Mouse (Mus musculus): ENCODE data around the gene Sept6. TPM values are rescaled to one million over a fixed set of nuclear protein-coding genes. Genes with fewer than 3 reads are reported as not detected.

The Sept6 gene
- total RNA-seq (2023): 10 to 100 TPM; 23.0 to 23.9 TPM

DNA sequence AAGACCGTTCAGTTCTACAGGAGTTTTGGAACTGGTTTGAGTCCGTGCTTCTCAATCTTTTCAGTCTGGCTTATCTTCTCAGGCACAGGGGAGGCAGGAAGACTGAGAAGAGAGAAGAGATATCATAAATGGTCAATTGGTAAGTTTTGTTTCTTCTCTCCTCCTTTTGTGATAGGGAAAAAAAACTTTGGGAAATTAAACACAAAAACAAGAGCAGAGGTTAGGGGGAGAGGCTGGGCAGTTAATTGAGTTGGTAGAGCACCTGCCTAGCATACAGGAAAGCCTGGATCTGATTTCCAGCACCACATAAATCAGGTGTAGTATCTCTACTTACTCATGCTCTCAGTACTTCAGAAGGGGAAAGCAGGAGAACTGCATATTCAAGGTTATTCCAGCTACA is at the start of gene Sept6:
TSS of gene Sept6 (minus strand) at position 101 of the 400 bp plus-strand sequence.

DNA sequence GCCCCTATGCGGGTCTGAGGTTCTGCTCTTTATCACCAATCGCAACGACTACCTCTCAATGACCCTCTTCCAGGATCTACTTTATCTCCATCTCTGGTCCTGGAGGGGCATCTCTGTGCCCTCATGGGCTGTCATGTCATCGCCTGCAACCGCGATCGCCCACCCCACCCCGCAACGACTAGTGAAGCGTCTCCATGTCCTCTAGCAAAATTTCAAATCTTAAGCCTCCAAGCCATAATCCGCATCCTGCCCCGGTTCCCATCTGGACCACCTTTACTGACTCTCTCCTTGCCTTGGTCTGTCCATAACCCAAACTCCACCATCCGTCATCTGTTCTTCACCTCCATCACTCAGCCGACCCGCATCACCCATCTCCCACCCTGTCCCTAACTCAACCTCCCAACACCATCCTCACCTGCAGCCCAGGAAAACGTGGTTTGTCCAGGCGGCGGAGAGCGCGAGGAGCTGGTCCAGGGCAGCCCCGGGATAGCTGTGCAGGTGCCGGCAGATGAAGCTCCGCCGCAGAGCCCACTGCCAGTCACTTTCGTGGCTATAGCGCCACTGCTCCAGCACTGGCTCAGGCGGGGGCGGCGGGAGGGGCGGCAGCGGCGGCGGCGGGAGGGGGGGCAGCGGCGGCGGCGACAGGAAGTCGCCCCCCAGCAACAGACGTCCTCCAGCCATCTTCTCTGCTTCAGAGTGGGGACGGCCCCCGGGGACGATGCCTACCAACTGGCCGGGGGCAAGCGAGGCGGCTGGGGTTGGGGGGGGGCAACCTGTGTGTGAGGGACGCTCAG is 89.1 kb downstream of the Sept6 start, which contains the start of gene Nkrf:
TSS of gene Nkrf (minus strand) at position 579 of the 794 bp plus-strand sequence.

DNA sequence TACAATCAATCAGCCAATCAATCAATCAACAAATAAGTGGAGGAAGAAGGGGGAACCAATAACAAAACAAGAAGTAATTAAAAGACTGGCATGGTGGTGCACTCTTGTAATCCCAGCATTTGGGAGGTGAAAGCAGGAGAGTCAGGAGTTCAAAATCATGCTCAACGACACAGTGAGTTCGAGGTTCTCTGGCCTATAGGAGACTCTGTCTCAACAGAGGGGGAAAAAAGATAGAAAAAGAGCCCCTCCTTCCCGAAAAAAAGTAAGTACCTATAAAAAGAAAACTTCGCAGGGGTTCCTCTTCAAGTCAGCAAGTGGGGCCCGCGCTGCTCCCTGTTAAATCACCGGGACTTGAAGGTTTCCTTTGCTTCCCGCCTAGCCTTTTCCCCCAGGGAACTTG is 117.8 kb downstream of the Sept6 start, which contains the start of the genes Ube2a and C330007P06Rik:
TSS of gene Ube2a (plus strand) at position 136 of the 400 bp plus-strand sequence.
TSS of gene C330007P06Rik (minus strand) at position 347 of the 400 bp plus-strand sequence.

Other genes with a start within 250 kb of the Sept6 start
- 1 to 10 TPM; 1.9 to 2.2 TPM for gene Slc25a43, start 248.1 kb downstream of the Sept6 start, total RNA-seq (2023)
- gene Slc25a5, start 196.1 kb downstream of the Sept6 start, total RNA-seq (2023): 100 to 1,000 TPM; 318 to 354 TPM
- gene Ube2a, start 117.9 kb downstream of the Sept6 start, total RNA-seq (2023): 10 to 100 TPM; 55.4 to 61.6 TPM
- gene C330007P06Rik, start 117.7 kb downstream of the Sept6 start, total RNA-seq (2023): 10 to 100 TPM; 23.0 to 24.8 TPM
- gene Nkrf, start 88.9 kb downstream of the Sept6 start, total RNA-seq (2023): 1 to 10 TPM; 3.0 to 3.3 TPM
- gene Sowahd, start 57.1 kb upstream of the Sept6 start, total RNA-seq (2023): not detected
- 100 to 1,000 TPM; 412 to 421 TPM for gene Rpl39, start 93.6 kb upstream of the Sept6 start, total RNA-seq (2023)
- 10 to 100 TPM; 14.7 to 18.5 TPM for gene Upf3b, start 118.5 kb upstream of the Sept6 start, total RNA-seq (2023)
- 10 to 100 TPM in 1 of 2 experiments, 1 to 10 TPM in 1; 9.5 to 14.4 TPM for gene Nkap, start 135.0 kb upstream of the Sept6 start, total RNA-seq (2023)
- not detected for gene Akap14, start 177.0 kb upstream of the Sept6 start, total RNA-seq (2023)
- 100 to 1,000 TPM; 116 to 119 TPM for gene Ndufa1, start 199.4 kb upstream of the Sept6 start, total RNA-seq (2023)
- gene Rnf113a1, start 199.5 kb upstream of the Sept6 start, total RNA-seq (2023): 1 to 10 TPM; 5.4 to 6.5 TPM
- gene Gm9, start 219.2 kb upstream of the Sept6 start, total RNA-seq (2023): not detected
- gene Rhox1, start 230.5 kb upstream of the Sept6 start, total RNA-seq (2023): not detected